Mouse (Mus musculus) splenic B cell, adult 2 months (primary cell): ENCODE measurements around the gene Fam131b.
A peak's percentile ranks its signal among the peaks of the same experiment; 100 is the strongest.

Experiments
- DNase-seq: peaks from one replicate; pipeline ENCODE4 v3.0.0-alpha.2; 2011; ENCODE audit warnings: low read depth, low spot score
- H3K27me3 ChIP-seq: 2 replicates; pipeline ENCODE4 v1.6.1; 2012; ENCODE audit warnings: mild to moderate bottlenecking, low read length, moderate library complexity, mixed read lengths; ENCODE audit not compliant: control insufficient read depth, poor library complexity, insufficient read depth, severe bottlenecking
- H3K36me3 ChIP-seq: 2 replicates; pipeline ENCODE4 v1.6.1; 2012; ENCODE audit warnings: mild to moderate bottlenecking, low read length, moderate library complexity, mixed read lengths; ENCODE audit not compliant: control insufficient read depth, poor library complexity, insufficient read depth, severe bottlenecking

Fam131b gene

DNA sequence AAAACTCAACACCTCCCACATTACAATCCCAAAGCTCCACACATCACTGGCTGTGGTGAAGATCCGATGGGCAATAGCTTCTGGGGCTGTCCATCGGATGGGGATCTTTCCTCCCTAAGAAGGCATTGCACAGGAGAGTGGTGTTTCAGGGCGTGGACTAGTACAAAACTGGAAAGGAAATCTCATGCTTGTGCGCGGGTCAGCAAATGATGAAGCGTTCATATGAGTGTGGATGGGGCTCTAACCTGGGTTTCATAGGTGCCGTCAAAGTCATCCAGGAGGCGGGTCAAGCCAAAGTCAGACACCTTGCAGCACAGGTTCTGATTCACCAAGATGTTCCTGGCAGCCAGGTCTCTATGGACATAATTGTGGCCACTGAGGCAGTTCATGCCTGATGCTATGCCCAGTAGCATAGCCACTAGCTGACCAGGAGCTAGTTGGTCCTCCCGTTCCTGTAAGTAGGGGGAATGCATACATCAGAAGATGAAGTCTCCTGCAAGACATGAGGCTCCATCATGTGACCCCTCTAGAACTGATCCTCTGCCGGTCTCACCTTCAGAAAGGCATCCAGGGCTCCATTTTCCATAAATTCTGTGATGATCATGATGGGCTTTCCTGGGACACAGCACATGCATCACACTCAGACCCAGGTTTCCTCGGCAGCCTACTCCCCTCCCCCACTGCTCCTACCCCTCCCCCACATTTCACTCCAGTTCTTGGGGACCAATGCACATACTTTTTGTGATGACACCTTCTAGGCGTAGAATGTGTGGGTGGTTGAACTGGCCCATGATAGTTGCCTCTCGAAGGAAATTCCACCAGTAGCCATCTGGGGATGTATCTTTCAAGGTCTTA, 36.8 kb upstream of the Fam131b start:
- H3K27me3 ChIP-seq: no peaks in the 10 kb centered on the region
- H3K36me3 ChIP-seq: peaks cover 3% of the 10 kb centered on the region
- no peak for DNase-seq

DNA sequence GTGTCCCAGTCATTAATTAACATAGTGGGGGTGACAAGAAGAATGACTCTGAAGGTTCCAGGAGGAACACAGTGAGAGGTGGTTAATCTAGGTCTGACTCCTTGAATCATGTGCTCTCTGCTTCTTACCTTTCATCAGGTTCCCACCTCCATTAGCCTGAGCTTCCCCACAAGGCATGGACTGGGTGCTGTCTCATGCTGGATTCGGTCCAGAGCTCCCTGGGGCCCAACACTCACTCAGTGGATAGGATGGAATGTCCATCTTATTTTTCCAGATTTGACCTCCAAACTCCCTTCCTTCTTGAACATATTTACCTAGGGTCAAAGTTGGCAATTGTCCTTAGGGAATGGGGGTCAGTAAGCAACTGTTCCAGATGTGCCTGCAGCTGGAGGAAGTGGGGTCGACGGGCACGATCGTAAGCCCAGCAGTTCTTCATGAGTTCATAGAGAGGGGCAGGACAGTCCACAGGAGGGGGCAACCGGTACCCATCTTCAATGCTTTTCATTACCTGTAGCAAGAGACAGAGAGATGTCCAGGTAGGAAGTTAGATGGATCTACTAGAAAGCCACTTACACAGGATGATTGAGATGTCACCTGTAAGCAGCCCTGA, 35.9 kb upstream of the Fam131b start:
- H3K27me3 ChIP-seq: no peaks in the 10 kb centered on the region
- peaks cover 3% of the 10 kb centered on the region for H3K36me3 ChIP-seq
- no peak for DNase-seq

DNA sequence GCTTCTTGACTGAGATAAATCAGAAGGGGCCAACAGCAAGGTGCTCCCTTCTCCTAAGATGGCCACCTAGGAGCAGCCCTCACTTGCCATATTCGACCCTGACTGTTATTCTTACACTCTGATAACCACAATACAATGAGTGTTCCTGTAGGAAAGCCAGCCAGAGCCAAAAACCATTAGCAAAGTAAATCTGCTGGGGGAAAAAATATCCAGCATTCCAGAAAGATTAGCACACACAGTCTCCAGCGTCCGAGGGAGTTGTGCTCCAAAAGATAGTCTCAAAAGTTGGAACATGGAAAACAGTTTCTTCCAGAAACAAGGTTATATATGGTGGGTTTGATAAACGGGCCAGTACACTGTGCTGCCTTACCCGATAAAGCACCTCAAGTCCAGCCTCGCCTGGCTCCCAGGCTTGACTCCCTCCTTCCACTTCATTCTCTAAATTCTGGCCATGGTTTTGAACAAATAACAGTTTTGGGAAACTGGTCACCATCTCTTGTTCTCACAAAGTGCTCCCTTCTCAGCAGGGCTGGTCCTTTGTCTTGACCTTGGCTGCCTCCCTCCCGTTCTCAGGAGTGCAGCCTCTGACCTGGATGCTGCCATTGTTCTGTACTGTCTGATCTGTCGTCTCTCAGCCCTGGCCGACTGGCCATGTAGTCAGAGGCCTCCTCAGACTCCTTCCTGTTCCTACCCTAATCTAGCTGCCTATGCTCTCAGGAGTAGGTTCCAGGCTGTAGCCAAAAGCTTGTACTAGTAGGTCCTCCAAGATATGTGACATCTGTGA, 35.1 kb upstream of the Fam131b start:
- H3K36me3 ChIP-seq: peaks cover 3% of the 10 kb centered on the region
- no peak for DNase-seq
- no peaks in the 10 kb centered on the region for H3K27me3 ChIP-seq

GRCm38 (mm10) chr6:42358901-42359300, 34.5 kb upstream of the Fam131b start:
- no peak for DNase-seq
- Histone ChIP-seq H3K36me3 (peaks cover 3% of the 10 kb centered on the region), H3K27me3 (no peaks in the 10 kb centered on the region)

GRCm38 (mm10) chr6:42357901-42358300, 33.5 kb upstream of the Fam131b start:
- Histone ChIP-seq H3K36me3 (peaks cover 3% of the 10 kb centered on the region), H3K27me3 (no peaks in the 10 kb centered on the region)
- no peak for DNase-seq

- Histone ChIP-seq H3K36me3 (peaks cover 3% of the 10 kb centered on the region), H3K27me3 (no peaks in the 10 kb centered on the region)
- no peak for DNase-seq
Measured at GRCm38 (mm10) chr6:42356913-42357312, 32.5 kb upstream of the Fam131b start.

DNA sequence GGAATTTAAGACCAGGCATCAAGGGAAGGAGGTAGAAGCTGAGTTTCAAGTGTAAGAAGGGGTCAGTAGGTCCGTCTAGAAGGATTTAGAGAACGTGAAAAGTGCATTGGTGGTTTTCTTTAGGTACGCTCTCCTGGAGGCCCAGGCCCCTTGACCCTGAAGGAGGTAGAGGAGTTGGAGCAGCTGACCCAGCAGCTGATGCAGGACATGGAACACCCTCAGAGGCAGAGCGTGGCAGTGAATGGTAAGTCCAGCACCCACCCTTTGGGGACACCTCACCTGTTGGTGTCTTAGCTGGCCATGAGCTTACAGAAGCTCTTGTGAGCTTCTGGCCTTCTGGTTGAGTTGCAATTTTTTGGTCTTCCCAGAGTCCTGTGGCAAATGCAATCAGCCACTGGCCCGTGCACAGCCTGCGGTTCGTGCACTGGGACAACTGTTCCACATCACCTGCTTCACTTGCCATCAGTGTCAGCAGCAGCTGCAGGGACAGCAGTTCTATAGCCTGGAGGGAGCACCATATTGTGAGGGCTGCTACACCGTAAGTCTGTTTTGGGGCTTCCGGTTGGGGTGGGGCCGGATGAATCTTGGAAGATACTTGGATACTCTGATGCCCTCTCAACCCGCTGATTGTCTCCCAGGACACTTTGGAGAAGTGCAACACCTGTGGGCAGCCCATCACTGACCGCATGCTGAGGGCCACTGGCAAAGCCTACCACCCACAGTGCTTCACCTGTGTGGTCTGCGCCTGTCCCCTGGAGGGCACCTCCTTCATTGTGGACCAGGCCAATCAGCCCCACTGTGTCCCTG, 31.6 kb upstream of the Fam131b start:
- no peak for DNase-seq
- Histone ChIP-seq H3K36me3 (peaks cover 3% of the 10 kb centered on the region), H3K27me3 (no peaks in the 10 kb centered on the region)

- Histone ChIP-seq H3K36me3 (peaks cover 3% of the 10 kb centered on the region), H3K27me3 (no peaks in the 10 kb centered on the region)
- no peak for DNase-seq
Measured at GRCm38 (mm10) chr6:42355366-42355765, 30.9 kb upstream of the Fam131b start.

DNA sequence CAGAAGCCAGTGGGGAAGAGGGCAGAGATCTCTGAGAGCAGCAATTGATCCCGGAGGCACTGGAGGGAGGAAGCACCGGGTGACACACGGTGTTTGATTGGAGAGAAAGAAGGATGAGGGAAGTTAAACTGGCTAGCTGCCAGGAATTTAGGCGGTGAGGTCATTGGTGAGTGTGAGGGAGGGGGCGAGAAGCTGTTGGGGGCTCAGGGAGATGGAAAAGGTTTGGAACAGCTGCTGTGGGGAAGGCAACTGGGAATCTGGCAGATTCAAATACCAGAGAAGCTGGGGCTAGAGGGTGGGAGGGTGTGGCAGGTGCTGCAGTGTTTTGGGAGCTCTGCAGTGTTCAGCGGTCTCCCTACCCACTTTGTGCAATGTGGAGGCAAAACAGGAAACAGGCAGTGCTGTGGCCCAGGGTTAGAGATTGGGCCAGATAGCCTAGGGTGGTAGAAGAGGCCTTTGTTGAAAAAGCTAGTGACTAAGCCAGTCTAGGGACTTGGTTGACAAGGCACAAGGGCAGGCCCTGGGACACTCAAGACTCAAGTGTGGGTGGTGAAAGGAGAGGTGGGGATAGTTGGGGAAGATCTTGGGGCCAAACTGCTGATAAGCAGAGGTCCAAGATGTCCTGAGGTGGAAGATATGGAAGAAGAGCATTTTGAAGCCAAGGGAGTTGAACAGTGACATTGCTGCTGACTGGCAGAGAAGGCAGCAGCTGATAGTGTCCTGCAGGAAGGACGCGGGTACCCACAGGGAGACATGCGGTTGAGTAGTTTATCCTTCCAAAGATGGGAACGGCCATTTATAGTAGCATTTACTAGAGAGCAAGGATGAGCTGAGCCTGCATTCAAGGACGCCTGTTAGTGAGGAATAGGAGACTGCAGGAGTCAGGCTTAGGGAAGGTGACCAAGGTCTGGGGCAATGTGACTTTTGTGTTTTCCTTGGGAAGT, 29.9 kb upstream of the Fam131b start:
- DNase-seq: no peak
- H3K27me3 ChIP-seq: no peaks in the 10 kb centered on the region

DNA sequence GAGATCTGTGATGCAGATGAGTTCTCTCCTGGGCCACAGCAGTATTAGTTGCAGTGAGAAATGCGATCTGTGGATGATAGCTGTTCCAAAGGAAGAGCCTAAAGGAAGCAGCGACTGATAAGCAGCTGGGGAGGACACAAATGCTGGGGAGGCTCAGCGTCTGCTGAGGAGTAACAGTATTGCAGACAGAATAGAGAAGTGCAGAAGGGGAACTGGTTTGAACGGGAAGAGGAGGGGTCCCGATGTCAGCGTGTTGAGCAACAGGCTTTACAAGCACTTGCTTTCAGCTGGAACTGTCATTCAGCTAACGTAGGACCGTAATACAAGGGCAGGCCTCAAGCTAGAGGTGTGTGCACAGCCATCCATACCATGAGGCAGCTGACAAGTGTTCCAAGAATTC, 28.7 kb upstream of the Fam131b start:
- H3K36me3 ChIP-seq: no peaks in the 10 kb centered on the region; the same call in 1 of the 2 replicates
- DNase-seq: peak; percentile 56

More for the DNA sequence above, 29.9 kb upstream of the Fam131b start:
- peaks cover 3% of the 10 kb centered on the region for H3K36me3 ChIP-seq

DNA sequence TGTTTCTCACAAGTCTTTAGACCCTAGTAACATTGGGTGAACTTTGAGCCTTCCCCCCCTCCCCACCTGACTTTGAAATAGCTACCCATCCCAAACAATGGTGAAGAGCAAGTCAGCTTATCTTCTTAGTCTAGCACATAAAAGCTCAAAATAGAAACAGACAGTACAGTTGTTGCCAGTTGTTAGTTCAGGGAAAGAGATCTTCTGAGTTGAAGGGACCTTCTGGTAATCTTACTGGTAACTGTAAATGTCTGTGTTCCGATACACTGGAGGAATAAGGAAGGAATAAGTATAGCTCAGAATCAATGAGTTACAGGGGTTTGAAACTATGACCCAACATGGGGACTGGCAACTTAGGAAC, 28.0 kb upstream of the Fam131b start:
- no peaks in the 10 kb centered on the region for H3K27me3 ChIP-seq
- no peaks in the 10 kb centered on the region; the same call in 1 of the 2 replicates for H3K36me3 ChIP-seq
- DNase-seq: no peak

More for the DNA sequence above, 28.7 kb upstream of the Fam131b start:
- H3K27me3 ChIP-seq: no peaks in the 10 kb centered on the region

DNA sequence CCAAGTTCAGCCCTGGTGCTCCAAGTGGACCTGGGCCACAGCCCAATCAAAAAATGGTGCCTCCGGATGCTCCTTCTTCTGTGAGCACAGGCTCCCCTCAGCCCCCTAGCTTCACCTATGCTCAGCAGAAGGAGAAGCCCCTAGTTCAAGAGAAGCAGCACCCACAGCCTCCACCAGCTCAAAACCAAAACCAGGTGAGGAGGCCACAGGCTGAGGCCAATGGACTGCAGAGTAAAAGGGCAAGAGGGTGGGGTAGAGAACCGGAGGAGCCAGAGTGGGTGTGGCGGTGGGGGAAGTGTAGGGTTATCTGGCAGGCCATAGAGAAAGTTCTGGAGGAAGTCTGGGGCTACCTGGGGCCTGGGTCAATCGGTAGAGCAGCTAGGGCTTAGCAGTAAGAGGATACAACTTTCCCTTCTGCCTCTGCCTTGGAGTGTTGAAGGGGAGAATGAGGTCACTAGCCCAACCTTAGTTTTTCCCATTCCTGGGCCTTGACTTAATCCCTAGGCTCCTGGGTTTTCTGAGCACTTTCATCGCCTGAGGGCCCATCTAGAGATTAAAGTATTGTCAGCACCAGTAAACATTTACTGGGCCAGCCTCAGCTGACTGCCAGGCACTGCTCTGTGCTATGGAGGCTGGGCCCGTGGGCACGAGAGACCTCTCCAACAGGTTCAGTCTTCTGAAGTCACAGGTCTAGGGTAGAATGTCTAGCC, 27.5 kb upstream of the Fam131b start:
- peak; percentile 19 for DNase-seq
- H3K36me3 ChIP-seq: no peaks in the 10 kb centered on the region
- no peaks in the 10 kb centered on the region for H3K27me3 ChIP-seq
